Mouse (Mus musculus) mouse trophoblast stem cell (cell line): Measurements from ENCODE around the gene Coa7.
"Not testable (repeated sequence)": the region's sequence is repeated elsewhere in the genome, so short reads cannot be mapped to it uniquely, and the experiment has no call there.

Experiments
- in situ Hi-C, 2 experiments: fragments of 300-500 bp; cut with MseI, MboI; formaldehyde crosslinking; loops; 2 replicates in 1 of 2; 3 replicates in 1 of 2; pipeline ENCODE4 v1.15.1; 2025

Gene Coa7

GRCm38 (mm10) chr4:108344631-108345083 is 16.7 kb downstream of the Coa7 start:
- in situ Hi-C loops: loop anchor here (5.0 to 10.0 kb wide), 3 partner anchors 48 to 128 kb away; no protein-coding TSS in a partner anchor

GRCm38 (mm10) chr4:108345826-108346225 is 17.9 kb downstream of the Coa7 start:
- in situ Hi-C loops: loop anchor here in 1 of 2 experiments (10.0 kb wide), 1 partner anchor 119 kb away; no protein-coding TSS in a partner anchor

GRCm38 (mm10) chr4:108347111-108347510 is 19.2 kb downstream of the Coa7 start:
- in situ Hi-C loops: loop anchor here in 1 of 2 experiments (10.0 kb wide), 1 partner anchor 118 kb away; no protein-coding TSS in a partner anchor

- in situ Hi-C loops: loop anchor here in 1 of 2 experiments (10.0 kb wide), 1 partner anchor 116 kb away; no protein-coding TSS in a partner anchor
Observed at GRCm38 (mm10) chr4:108348256-108348875, 20.4 kb downstream of the Coa7 start.

- in situ Hi-C loops: loop anchor here in 1 of 2 experiments (10.0 kb wide), 1 partner anchor 116 kb away; no protein-coding TSS in a partner anchor
Observed at GRCm38 (mm10) chr4:108349064-108349463, 21.1 kb downstream of the Coa7 start.

- in situ Hi-C loops: loop anchor here in 1 of 2 experiments (10.0 kb wide), 1 partner anchor 115 kb away; no protein-coding TSS in a partner anchor
Observed at GRCm38 (mm10) chr4:108349836-108350547, 22.1 kb downstream of the Coa7 start.

- in situ Hi-C loops: no loop called here
Observed at GRCm38 (mm10) chr4:108350819-108351218, 22.9 kb downstream of the Coa7 start.

- in situ Hi-C loops: not testable (repeated sequence)
Observed at GRCm38 (mm10) chr4:108353591-108353990, 25.7 kb downstream of the Coa7 start.

- in situ Hi-C loops: no loop called here
Observed at GRCm38 (mm10) chr4:108357458-108357857, 29.5 kb downstream of the Coa7 start.

GRCm38 (mm10) chr4:108358498-108358897 is 30.6 kb downstream of the Coa7 start:
- in situ Hi-C loops: no loop called here

- in situ Hi-C loops: no loop called here
Observed at GRCm38 (mm10) chr4:108360136-108361055, 32.5 kb downstream of the Coa7 start.

GRCm38 (mm10) chr4:108362321-108363261 is 34.7 kb downstream of the Coa7 start:
- in situ Hi-C loops: no loop called here

- in situ Hi-C loops: no loop called here
Observed at GRCm38 (mm10) chr4:108363355-108364110, 35.6 kb downstream of the Coa7 start.

- in situ Hi-C loops: no loop called here
Observed at GRCm38 (mm10) chr4:108364111-108364476, 36.2 kb downstream of the Coa7 start.

- in situ Hi-C loops: no loop called here
Observed at GRCm38 (mm10) chr4:108369254-108369653, 41.3 kb downstream of the Coa7 start.

GRCm38 (mm10) chr4:108370409-108370808 is 42.5 kb downstream of the Coa7 start:
- in situ Hi-C loops: no loop called here

- in situ Hi-C loops: no loop called here
Observed at GRCm38 (mm10) chr4:108371421-108371820, 43.5 kb downstream of the Coa7 start.

- in situ Hi-C loops: no loop called here
Observed at GRCm38 (mm10) chr4:108372166-108372565, 44.2 kb downstream of the Coa7 start.

- in situ Hi-C loops: no loop called here
Observed at GRCm38 (mm10) chr4:108379476-108379875, 51.5 kb downstream of the Coa7 start.

- in situ Hi-C loops: no loop called here
Observed at GRCm38 (mm10) chr4:108380146-108380545, 52.2 kb downstream of the Coa7 start.
